Mouse (Mus musculus) heart, embryonic 14.5 days (tissue): Measurements from ENCODE around the gene Tmem245. TPM values are rescaled to one million over a fixed set of nuclear protein-coding genes. Genes with fewer than 3 reads are reported as not detected.

Experiments
- ATAC-seq: fragments of 200-750 bp; cut with Nextera tagmentation; 2 replicates; pipeline ENCODE4 v1.8.0; 2017; ENCODE audit warnings: low read depth, moderate TSS enrichment; ENCODE audit not compliant: insufficient number of reproducible peaks, insufficient read depth, low FRiP score
- H3K27ac ChIP-seq, 2 experiments: fragments of 200-500 bp in 1 of 2; fragments of 300-500 bp in 1 of 2; sonication (generic) in 1 of 2; replicated peaks in 1 of 2; 2 replicates each; pipeline ENCODE4 v1.5.1; 2012 to 2014; ENCODE audit warnings: low read depth in 2 of 2, low read length in 2 of 2, control low read depth in 1 of 2, mild to moderate bottlenecking in 1 of 2, mixed read lengths in 1 of 2; ENCODE audit not compliant: control insufficient read depth in 1 of 2, insufficient read depth in 1 of 2
- H3K27me3 ChIP-seq: fragments of 300-500 bp; sonication (generic); 2 replicates; pipeline ENCODE4 v1.6.1; 2014; ENCODE audit warnings: mild to moderate bottlenecking, low read length, control low read depth; ENCODE audit not compliant: control insufficient read depth, insufficient read depth
- H3K36me3 ChIP-seq: fragments of 300-500 bp; sonication (generic); 2 replicates; pipeline ENCODE4 v1.6.1; 2014; ENCODE audit warnings: mild to moderate bottlenecking, control low read depth, low read length, mixed read lengths; ENCODE audit not compliant: control insufficient read depth, insufficient read depth
- H3K4me1 ChIP-seq, 2 experiments: fragments of 200-500 bp in 1 of 2; fragments of 300-500 bp in 1 of 2; sonication (generic) in 1 of 2; 2 replicates each; pipeline ENCODE4 v1.6.1; 2012 to 2014; ENCODE audit warnings: low read length in 2 of 2, control low read depth in 1 of 2, mixed read lengths in 1 of 2; ENCODE audit not compliant: control insufficient read depth in 2 of 2, insufficient read depth in 2 of 2
- H3K4me2 ChIP-seq: fragments of 300-500 bp; sonication (generic); 2 replicates; pipeline ENCODE4 v1.6.1; 2014; ENCODE audit warnings: mild to moderate bottlenecking, low read length
- H3K4me3 ChIP-seq, 2 experiments: fragments of 200-500 bp in 1 of 2; fragments of 300-500 bp in 1 of 2; sonication (generic) in 1 of 2; 2 replicates each; pipeline ENCODE4 v1.5.1; 2012 to 2014; ENCODE audit warnings: low read length in 2 of 2, mild to moderate bottlenecking in 2 of 2, control low read depth in 1 of 2, low read depth in 1 of 2, moderate library complexity in 1 of 2; ENCODE audit not compliant: control insufficient read depth in 1 of 2, insufficient read depth in 1 of 2
- H3K9ac ChIP-seq: fragments of 300-500 bp; sonication (generic); 2 replicates; pipeline ENCODE4 v1.6.1; 2014; ENCODE audit warnings: mild to moderate bottlenecking, low read length
- H3K9me3 ChIP-seq: fragments of 300-500 bp; sonication (generic); 2 replicates; pipeline ENCODE4 v1.6.1; 2016; ENCODE audit warnings: low read length, control low read depth; ENCODE audit not compliant: control insufficient read depth
- WGBS: fragments of 180-500 bp; shearing (Covaris S2); extraction: QIAGEN DNeasy Blood & Tissue Kit; methylation state at CpG from one replicate; pipeline ENCODE4 v1.1.7; 2014; 5-methylcytosine and 5-hydroxymethylcytosine counted together
- polyA plus RNA-seq: library from polyadenylated mRNA; unstranded; fragments of >200 nt; fragmentation: Nextera tagmentation; extraction: Ambion mirVana; gene quantifications from 2 replicates; pipeline ENCODE4 v1.2.1, GENCODE M21; 2014

The Tmem245 gene
- polyA plus RNA-seq, 1 experiment from 2014 or later = 21.6 TPM

- Histone ChIP-seq H3K4me3 (no peak overlapping the region), H3K27ac (no peak overlapping the region), H3K4me1 (no peaks in the 10 kb centered on the region), H3K36me3 (peaks cover 79% of the 10 kb centered on the region), H3K9ac (no peak overlapping the region), H3K4me2 (no peak overlapping the region), H3K27me3 (no peaks in the 10 kb centered on the region), H3K9me3 (no peaks in the 10 kb centered on the region)
- 89% methylated on average over 11 of the region's 11 CpGs for WGBS
- ATAC-seq = no peak
These were observed 25.0 kb downstream of the Tmem245 start for GRCm38 (mm10) chr4:56922229-56922628.

- H3K27me3 ChIP-seq = no peaks in the 10 kb centered on the region
- H3K36me3 ChIP-seq = peaks cover 81% of the 10 kb centered on the region
- no peak for ATAC-seq
- H3K4me1 ChIP-seq = no peaks in the 10 kb centered on the region; a peak in 2 of 4 replicates
- H3K27ac ChIP-seq = no peak overlapping the region
- H3K9me3 ChIP-seq = no peaks in the 10 kb centered on the region
- 92% methylated on average over 15 of the region's 15 CpGs for WGBS
- H3K9ac ChIP-seq = no peak overlapping the region
- H3K4me3 ChIP-seq = no peak overlapping the region
- H3K4me2 ChIP-seq = no peak overlapping the region
These were observed 31.4 kb downstream of the Tmem245 start for GRCm38 (mm10) chr4:56915732-56916325.

GRCm38 (mm10) chr4:56914761-56915160 is 32.5 kb downstream of the Tmem245 start:
- no peaks in the 10 kb centered on the region for H3K9me3 ChIP-seq
- WGBS = 84% methylated on average over 1 of the region's 1 CpGs
- no peak overlapping the region for H3K4me2 ChIP-seq
- no peak overlapping the region for H3K4me3 ChIP-seq
- H3K9ac ChIP-seq = no peak overlapping the region
- ATAC-seq = no peak
- H3K27ac ChIP-seq = no peak overlapping the region
- no peaks in the 10 kb centered on the region for H3K27me3 ChIP-seq
- H3K36me3 ChIP-seq = peaks cover 87% of the 10 kb centered on the region
- H3K4me1 ChIP-seq = no peaks in the 10 kb centered on the region; a peak in 2 of 4 replicates

DNA sequence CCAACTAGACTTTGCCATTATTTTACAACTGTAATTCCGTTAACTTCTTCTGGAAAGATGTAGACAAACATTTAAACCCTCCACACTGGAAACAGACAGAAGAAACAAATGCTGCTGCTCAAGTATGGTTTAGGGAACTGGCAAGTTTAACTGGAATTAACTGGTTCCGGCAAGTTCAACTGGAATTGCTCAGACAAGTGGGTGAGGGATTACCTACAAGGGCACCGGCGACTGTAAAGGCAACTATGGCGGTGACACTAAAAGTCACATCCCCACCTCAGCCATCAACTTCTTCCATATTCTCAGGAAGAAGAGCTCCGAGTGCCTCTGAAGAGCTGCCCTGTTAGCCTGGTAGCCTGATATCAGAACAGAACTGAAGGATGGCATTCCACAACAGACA is 32.9 kb downstream of the Tmem245 start:
- no peak for ATAC-seq
- Histone ChIP-seq H3K4me2 (no peak overlapping the region), H3K4me1 (no peaks in the 10 kb centered on the region; a peak in 2 of 4 replicates), H3K9me3 (no peaks in the 10 kb centered on the region), H3K27ac (no peak overlapping the region), H3K36me3 (peaks cover 91% of the 10 kb centered on the region), H3K27me3 (no peaks in the 10 kb centered on the region), H3K4me3 (no peak overlapping the region), H3K9ac (no peak overlapping the region)
- WGBS = 89% methylated on average over 6 of the region's 6 CpGs

DNA sequence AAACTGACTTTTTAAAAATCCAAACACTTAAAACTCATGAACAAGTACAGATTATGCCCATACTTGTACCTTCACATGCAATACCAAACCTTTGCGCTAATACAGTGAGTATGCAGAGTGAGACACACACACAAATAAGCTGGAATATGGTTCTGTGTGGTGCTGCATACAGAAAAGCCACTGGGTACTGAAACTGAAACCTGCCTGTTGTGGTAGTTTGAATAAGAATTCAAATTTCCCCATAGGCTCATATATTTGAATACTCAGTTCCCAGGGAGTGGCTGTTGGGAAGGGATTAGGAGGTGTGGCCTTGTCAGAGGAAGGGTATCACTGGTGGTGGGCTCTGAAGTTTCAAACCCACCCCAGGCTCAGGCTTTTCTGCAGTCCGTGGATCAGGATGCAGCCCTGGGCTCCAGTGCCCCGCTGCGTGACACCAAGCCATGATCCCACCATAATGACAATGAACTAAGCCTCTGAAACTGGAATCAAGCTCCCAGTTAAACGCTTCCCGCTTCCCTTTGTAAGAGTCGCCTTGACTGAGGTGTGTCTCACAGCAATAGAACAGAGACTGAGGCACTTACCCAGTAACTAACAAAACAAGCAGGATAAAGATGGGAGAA is 34.7 kb downstream of the Tmem245 start:
- Histone ChIP-seq H3K36me3 (peaks cover 96% of the 10 kb centered on the region), H3K4me1 (no peaks in the 10 kb centered on the region; a peak in 2 of 4 replicates), H3K27me3 (no peaks in the 10 kb centered on the region), H3K4me2 (no peak overlapping the region), H3K27ac (no peak overlapping the region), H3K9ac (no peak overlapping the region), H3K9me3 (no peaks in the 10 kb centered on the region), H3K4me3 (no peak overlapping the region)
- ATAC-seq = no peak
- 90% methylated on average over 7 of the region's 7 CpGs for WGBS

DNA sequence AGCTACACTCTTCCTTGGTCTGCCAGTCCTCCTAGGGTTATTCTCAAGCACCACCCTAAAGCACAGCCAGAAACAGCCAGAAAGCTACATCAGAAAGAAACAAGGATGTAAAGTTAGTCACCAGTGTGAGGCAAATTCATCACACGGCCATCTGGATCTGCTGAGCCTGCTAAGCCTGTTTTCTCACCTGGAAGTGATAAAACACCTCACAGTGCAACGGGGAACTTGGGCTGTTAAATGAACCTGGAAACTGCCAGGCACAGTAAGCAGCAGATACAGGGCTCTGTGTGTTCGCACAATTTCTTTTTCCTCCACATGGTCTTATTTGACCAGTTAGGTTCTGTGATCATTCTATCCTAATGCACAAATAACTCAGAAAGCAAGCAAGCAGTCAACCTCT is 37.7 kb downstream of the Tmem245 start:
- Histone ChIP-seq H3K36me3 (peaks cover 96% of the 10 kb centered on the region), H3K27ac (no peak overlapping the region), H3K27me3 (no peaks in the 10 kb centered on the region), H3K9ac (no peak overlapping the region), H3K4me3 (no peak overlapping the region), H3K4me2 (no peak overlapping the region), H3K4me1 (no peaks in the 10 kb centered on the region; a peak in 2 of 4 replicates), H3K9me3 (no peaks in the 10 kb centered on the region)
- ATAC-seq = no peak
- 72% methylated on average over 3 of the region's 3 CpGs for WGBS

- WGBS = 95% methylated on average over 5 of the region's 5 CpGs
- no peaks in the 10 kb centered on the region; a peak in 1 of 4 replicates for H3K4me1 ChIP-seq
- H3K27ac ChIP-seq = no peak overlapping the region
- no peaks in the 10 kb centered on the region for H3K27me3 ChIP-seq
- no peak overlapping the region for H3K4me3 ChIP-seq
- no peaks in the 10 kb centered on the region for H3K9me3 ChIP-seq
- H3K36me3 ChIP-seq = peaks cover 96% of the 10 kb centered on the region
- no peak overlapping the region for H3K4me2 ChIP-seq
- no peak overlapping the region for H3K9ac ChIP-seq
- ATAC-seq = no peak
These were observed 39.6 kb downstream of the Tmem245 start for GRCm38 (mm10) chr4:56907671-56908070.

- WGBS = 93% methylated on average over 3 of the region's 3 CpGs
- Histone ChIP-seq H3K27me3 (no peaks in the 10 kb centered on the region), H3K9me3 (peaks cover under 1% of the 10 kb centered on the region), H3K36me3 (peaks cover 99% of the 10 kb centered on the region), H3K27ac (no peak overlapping the region), H3K9ac (no peak overlapping the region), H3K4me3 (no peak overlapping the region), H3K4me1 (no peaks in the 10 kb centered on the region; a peak in 1 of 4 replicates), H3K4me2 (no peak overlapping the region)
- no peak for ATAC-seq
These were observed 40.3 kb downstream of the Tmem245 start for GRCm38 (mm10) chr4:56906926-56907325.
